Mouse (Mus musculus) hindbrain, embryonic 12.5 days (tissue): ENCODE results near the gene Pip4k2c. TPM values are rescaled to one million over a fixed set of nuclear protein-coding genes. Genes with fewer than 3 reads are reported as not detected.
"Not testable (repeated sequence)": the region's sequence is repeated elsewhere in the genome, so short reads cannot be mapped to it uniquely, and the experiment has no call there.

Experiments used
- ATAC-seq: fragments of 200-750 bp; cut with Nextera tagmentation; 2 replicates; pipeline ENCODE4 v1.8.0; 2017; ENCODE audit warnings: moderate TSS enrichment; ENCODE audit not compliant: low FRiP score
- H3K27ac ChIP-seq: fragments of 300-500 bp; sonication (generic); 2 replicates; pipeline ENCODE4 v1.5.1; 2016; ENCODE audit warnings: mild to moderate bottlenecking
- H3K27me3 ChIP-seq: fragments of 300-500 bp; sonication (generic); 2 replicates; pipeline ENCODE4 v1.6.1; 2016; ENCODE audit warnings: mild to moderate bottlenecking
- H3K36me3 ChIP-seq: fragments of 300-500 bp; sonication (generic); 2 replicates; pipeline ENCODE4 v1.6.1; 2016; ENCODE audit warnings: mild to moderate bottlenecking
- H3K4me1 ChIP-seq: fragments of 300-500 bp; sonication (generic); 2 replicates; pipeline ENCODE4 v1.6.1; 2016
- H3K4me2 ChIP-seq: fragments of 300-500 bp; sonication (generic); replicated peaks from 2 replicates; pipeline ENCODE4 v1.6.1; 2016; ENCODE audit warnings: mild to moderate bottlenecking
- H3K4me3 ChIP-seq: fragments of 300-500 bp; sonication (generic); 2 replicates; pipeline ENCODE4 v1.5.1; 2016; ENCODE audit warnings: mild to moderate bottlenecking
- H3K9ac ChIP-seq: fragments of 300-500 bp; sonication (generic); 2 replicates; pipeline ENCODE4 v1.6.1; 2016; ENCODE audit warnings: mild to moderate bottlenecking, moderate library complexity
- H3K9me3 ChIP-seq: fragments of 300-500 bp; sonication (generic); replicated peaks from 2 replicates; pipeline ENCODE4 v1.6.1; 2016; ENCODE audit warnings: mild to moderate bottlenecking
- WGBS: fragments of 180-500 bp; shearing (Covaris S2); methylation state at CpG from one replicate; pipeline ENCODE4 v1.1.7; 2016; 5-methylcytosine and 5-hydroxymethylcytosine counted together
- polyA plus RNA-seq: library from polyadenylated mRNA; unstranded; fragments of >200 nt; fragmentation: Nextera tagmentation; extraction: Ambion mirVana; gene quantifications from 2 replicates; pipeline ENCODE4 v1.2.1, GENCODE M21; 2016

Pip4k2c gene
- polyA plus RNA-seq, 1 experiment from 2014 or later = 24.9 TPM

- Histone ChIP-seq H3K4me1 (peaks cover 43% of the 10 kb centered on the region), H3K27me3 (no peaks in the 10 kb centered on the region), H3K4me3 (no peak overlapping the region), H3K27ac (no peak overlapping the region), H3K9me3 (no peaks in the 10 kb centered on the region), H3K36me3 (peaks cover 19% of the 10 kb centered on the region), H3K4me2 (no peak overlapping the region), H3K9ac (no peak overlapping the region)
- WGBS = 84% methylated on average over 9 of the region's 9 CpGs
- ATAC-seq = no peak
Measured at GRCm38 (mm10) chr10:127193011-127193410, 18.4 kb downstream of the Pip4k2c start.

DNA sequence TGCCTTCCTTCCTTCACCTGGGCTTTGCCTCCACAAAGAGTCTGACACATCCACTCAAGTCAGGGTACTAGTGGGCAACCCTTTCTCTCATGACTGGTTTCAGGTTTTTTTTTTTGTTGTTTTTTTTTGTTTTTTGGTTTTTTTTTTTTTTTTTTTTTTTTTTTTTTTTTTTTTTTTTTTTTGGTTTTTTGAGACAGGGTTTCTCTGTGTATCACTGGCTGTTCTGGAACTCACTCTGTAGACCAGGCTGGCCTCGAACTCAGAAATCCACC is 19.4 kb downstream of the Pip4k2c start:
- H3K27ac ChIP-seq, H3K4me3 ChIP-seq, H3K27me3 ChIP-seq, ATAC-seq, H3K9me3 ChIP-seq, H3K4me2 ChIP-seq, H3K9ac ChIP-seq: not testable (repeated sequence)
- H3K36me3 ChIP-seq = peaks cover 17% of the 10 kb centered on the region; the same call in 1 of the 2 replicates
- WGBS = 87% methylated on average over 1 of the region's 1 CpGs
- H3K4me1 ChIP-seq = peaks cover 53% of the 10 kb centered on the region

DNA sequence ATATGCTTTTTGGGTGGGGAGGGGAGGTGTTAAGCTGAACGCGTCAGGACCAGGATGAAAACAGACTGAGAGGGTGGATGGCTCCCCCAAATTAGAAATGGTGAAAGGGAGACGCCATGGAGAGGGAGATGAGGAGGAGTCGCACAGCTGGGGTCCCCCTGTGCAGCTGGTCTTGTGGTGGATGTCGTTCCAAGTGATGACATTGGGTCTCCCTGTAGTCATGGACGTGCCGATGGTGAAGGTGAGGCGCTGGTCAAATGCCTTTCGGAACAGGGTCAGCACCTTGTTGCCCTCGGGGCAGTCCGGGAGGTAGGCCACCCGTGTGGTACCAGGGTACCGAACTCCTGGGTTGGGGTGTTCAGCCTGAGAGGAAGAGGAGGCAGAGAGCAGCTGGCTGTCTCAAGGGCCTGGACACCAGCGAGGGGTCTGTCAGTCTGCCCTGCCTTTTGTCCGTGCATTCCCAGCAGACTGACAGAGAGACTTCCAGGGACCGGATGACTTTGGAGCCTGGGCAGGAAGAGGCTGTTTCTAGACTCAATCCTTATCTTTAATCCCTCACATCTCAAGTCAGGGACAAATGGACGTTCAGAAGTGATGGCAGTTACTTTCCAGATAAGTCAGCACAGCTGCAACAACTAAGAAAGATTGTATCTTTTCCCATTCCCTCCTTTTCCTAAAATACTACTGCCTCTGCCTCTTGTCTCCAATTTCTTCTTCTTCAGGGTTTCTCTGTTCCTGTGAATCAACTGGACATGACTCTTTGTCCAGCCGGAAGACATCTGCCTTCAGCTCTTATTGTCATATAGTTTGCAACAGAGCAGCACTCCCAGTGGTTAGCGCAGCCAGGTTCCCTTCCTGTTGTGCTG is 20.0 kb downstream of the Pip4k2c start:
- Histone ChIP-seq H3K4me2 (no peak overlapping the region), H3K27ac (no peak overlapping the region), H3K27me3 (no peaks in the 10 kb centered on the region), H3K9me3 (no peaks in the 10 kb centered on the region), H3K4me3 (no peak overlapping the region), H3K4me1 (peaks cover 51% of the 10 kb centered on the region), H3K36me3 (peaks cover 17% of the 10 kb centered on the region; the same call in 1 of the 2 replicates), H3K9ac (no peak overlapping the region)
- WGBS = 78% methylated on average over 19 of the region's 19 CpGs
- no peak for ATAC-seq

DNA sequence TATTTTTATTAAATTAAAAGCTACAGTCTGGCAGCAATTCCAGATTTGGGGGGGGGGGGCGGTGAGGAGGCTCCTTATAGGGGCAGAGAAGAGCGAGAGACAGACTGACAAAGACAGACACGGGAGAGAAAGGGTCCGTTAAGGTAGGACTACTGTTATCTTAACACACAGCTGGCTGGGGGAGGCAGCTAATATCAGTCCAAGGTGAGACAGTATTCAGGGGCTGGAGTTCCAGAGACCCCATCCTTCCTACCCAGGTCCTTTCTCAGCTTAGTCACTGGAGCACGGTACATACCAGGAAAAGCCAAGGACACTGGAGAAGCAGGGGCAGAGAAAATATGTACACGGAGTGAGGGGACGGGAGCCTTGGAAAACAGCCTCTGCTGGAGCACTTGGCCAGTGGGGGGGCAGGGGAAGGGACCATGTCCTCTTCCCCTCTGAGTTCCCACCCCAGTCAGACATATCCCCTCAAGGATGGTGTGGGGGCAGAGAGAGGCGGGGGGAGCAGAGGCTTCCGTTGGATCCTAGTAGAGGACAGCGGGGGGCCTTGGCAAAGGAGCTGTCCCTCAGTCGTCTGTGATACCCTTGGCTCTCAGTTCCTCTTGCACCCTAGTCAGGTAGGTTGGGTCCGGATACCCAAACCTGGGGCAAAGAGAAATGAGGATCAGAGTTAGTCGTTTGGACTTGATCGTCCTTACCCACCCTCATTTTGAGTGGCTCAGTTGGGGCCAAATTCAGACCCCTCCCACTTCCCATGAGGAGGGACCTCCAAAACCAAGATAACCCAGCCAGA is 20.8 kb downstream of the Pip4k2c start:
- 34% methylated on average over 14 of the region's 14 CpGs for WGBS
- Histone ChIP-seq H3K36me3 (peaks cover 21% of the 10 kb centered on the region; the same call in 1 of the 2 replicates), H3K4me1 (peaks cover 47% of the 10 kb centered on the region), H3K4me3 (0 out of 2 replicates have a peak overlapping the region, but pooled peaks have one; percentile 63), H3K9ac (peak overlapping the region; percentile 88; the same call in 1 of the 2 replicates), H3K4me2 (peak overlapping the region; percentile 96), H3K9me3 (no peaks in the 10 kb centered on the region), H3K27ac (peak overlapping the region; percentile 87), H3K27me3 (no peaks in the 10 kb centered on the region)
- no peak for ATAC-seq

DNA sequence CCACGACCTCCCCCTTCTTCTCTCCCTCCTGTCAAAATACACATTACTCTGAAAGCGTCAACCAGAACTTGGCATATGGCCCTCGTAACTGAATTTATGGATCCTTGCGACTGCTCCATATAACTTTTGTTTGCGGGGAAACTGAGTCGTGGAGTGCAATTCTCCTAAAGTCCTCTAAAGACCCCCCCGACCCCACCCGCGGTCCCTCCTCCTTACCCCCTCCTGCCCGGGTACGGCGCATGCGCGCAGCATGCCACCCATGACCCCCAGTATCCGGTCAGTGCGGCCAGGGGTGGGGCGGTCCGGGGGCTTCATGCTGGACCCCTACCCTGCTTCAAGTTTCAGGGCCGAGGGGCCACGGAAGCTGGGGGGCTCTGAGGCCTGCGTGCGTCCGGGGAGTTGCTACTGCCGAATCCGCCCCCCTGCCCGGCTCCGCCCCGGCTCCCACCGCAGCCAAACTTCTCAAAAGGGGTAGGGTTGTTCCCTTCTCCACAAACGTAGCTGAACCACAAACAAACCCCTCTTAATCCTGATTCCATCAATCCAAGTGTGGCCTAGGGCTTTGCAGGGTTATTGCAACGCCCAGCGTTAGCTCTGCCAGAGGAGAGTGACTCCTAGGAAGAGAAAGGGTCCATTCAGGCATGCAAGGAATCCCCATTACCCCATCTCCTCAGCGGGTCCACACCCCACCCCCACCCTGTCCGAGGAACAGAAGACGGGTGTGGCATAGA is 21.6 kb downstream of the Pip4k2c start, which contains the start of gene Arhgef25:
Gene Arhgef25, minus strand, starts transcription at position 433 of the 731 bp plus-strand sequence.
- Histone ChIP-seq H3K27me3 (no peaks in the 10 kb centered on the region), H3K9me3 (no peaks in the 10 kb centered on the region), H3K9ac (peak within 1 kb of the TSS; percentile 88), H3K4me3 (peak within 1 kb of the TSS; percentile 63), H3K27ac (peak within 1 kb of the TSS; percentile 87), H3K4me1 (peaks cover 47% of the 10 kb centered on the region), H3K4me2 (peak within 1 kb of the TSS; percentile 96), H3K36me3 (peaks cover 22% of the 10 kb centered on the region; the same call in 1 of the 2 replicates)
- WGBS = under 1% methylated on average over 35 of the region's 35 CpGs
- no peak for ATAC-seq

DNA sequence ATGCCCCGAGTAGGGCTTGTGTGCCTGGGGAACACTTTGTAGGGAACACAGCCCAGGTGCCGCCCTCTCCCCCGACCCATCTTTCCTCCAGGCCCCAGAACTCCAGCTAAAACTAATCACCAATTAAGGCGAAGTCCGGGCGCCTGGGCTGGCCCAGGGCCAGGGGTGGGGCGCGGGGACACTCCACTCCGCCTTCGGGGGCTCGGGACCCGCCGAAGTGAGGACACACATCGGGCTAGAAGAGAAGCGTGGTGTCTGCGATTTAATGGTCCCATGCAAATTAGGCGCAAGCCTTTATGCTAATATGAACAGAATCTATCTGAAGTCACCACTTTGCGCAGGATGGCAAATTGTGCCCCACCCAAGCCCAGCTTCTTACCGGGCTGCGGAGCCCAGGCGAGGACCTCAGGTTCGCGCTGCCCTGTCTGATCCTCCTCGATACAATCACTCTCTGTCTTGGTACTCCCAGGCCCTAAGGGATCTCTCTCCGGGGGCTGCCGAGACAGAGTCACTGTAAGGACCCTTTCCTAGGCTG is 22.2 kb downstream of the Pip4k2c start:
- Histone ChIP-seq H3K27ac (peak overlapping the region; percentile 87), H3K9ac (peak overlapping the region; percentile 88), H3K27me3 (0 out of 2 replicates have a peak, but pooled peaks cover 5% of the 10 kb centered on the region), H3K4me3 (peak overlapping the region; percentile 63), H3K36me3 (peaks cover 22% of the 10 kb centered on the region; the same call in 1 of the 2 replicates), H3K4me1 (peaks cover 47% of the 10 kb centered on the region), H3K9me3 (no peaks in the 10 kb centered on the region), H3K4me2 (peak overlapping the region; percentile 96)
- under 1% methylated on average over 26 of the region's 26 CpGs for WGBS
- ATAC-seq = peak; percentile 9

- Histone ChIP-seq H3K27ac (peak overlapping the region; percentile 87), H3K9me3 (no peaks in the 10 kb centered on the region), H3K36me3 (peaks cover 20% of the 10 kb centered on the region; the same call in 1 of the 2 replicates), H3K4me3 (peak overlapping the region; percentile 63), H3K4me1 (peaks cover 52% of the 10 kb centered on the region), H3K27me3 (0 out of 2 replicates have a peak, but pooled peaks cover 6% of the 10 kb centered on the region), H3K4me2 (peak overlapping the region; percentile 96), H3K9ac (peak overlapping the region; percentile 88)
- ATAC-seq = peak; percentile 86
- 0% methylated on average over 31 of the region's 46 CpGs for WGBS
Measured at GRCm38 (mm10) chr10:127188465-127189115, 22.8 kb downstream of the Pip4k2c start.

GRCm38 (mm10) chr10:127188079-127188453 is 23.3 kb downstream of the Pip4k2c start:
- Histone ChIP-seq H3K27ac (peak overlapping the region; percentile 87), H3K27me3 (peaks cover 8% of the 10 kb centered on the region; the same call in 1 of the 2 replicates), H3K4me3 (peak overlapping the region; percentile 63), H3K9ac (peak overlapping the region; percentile 88), H3K4me1 (peaks cover 54% of the 10 kb centered on the region), H3K4me2 (peak overlapping the region; percentile 96), H3K36me3 (peaks cover 15% of the 10 kb centered on the region; the same call in 1 of the 2 replicates), H3K9me3 (no peaks in the 10 kb centered on the region)
- ATAC-seq = peak; percentile 27; the same call in 1 of the 2 replicates
- WGBS = 2% methylated on average over 18 of the region's 21 CpGs

GRCm38 (mm10) chr10:127187371-127188078 is 23.9 kb downstream of the Pip4k2c start:
- H3K4me1 ChIP-seq = peaks cover 54% of the 10 kb centered on the region
- 39% methylated on average over 10 of the region's 10 CpGs for WGBS
- H3K27me3 ChIP-seq = peaks cover 9% of the 10 kb centered on the region; the same call in 1 of the 2 replicates
- no peaks in the 10 kb centered on the region for H3K9me3 ChIP-seq
- H3K4me2 ChIP-seq = peak overlapping the region; percentile 96
- peak overlapping the region; percentile 87 for H3K27ac ChIP-seq
- H3K36me3 ChIP-seq = peaks cover 14% of the 10 kb centered on the region; the same call in 1 of the 2 replicates
- H3K4me3 ChIP-seq = peak overlapping the region; percentile 63
- peak overlapping the region; percentile 88 for H3K9ac ChIP-seq
- ATAC-seq = 0 out of 2 replicates have a peak, but pooled peaks have one; percentile 1

GRCm38 (mm10) chr10:127186451-127186850 is 24.9 kb downstream of the Pip4k2c start:
- no peak for ATAC-seq
- H3K9ac ChIP-seq = no peak overlapping the region
- H3K27ac ChIP-seq = no peak overlapping the region
- H3K9me3 ChIP-seq = no peaks in the 10 kb centered on the region
- peaks cover 7% of the 10 kb centered on the region; the same call in 1 of the 2 replicates for H3K36me3 ChIP-seq
- H3K4me2 ChIP-seq = no peak overlapping the region
- no peak overlapping the region for H3K4me3 ChIP-seq
- 78% methylated on average over 1 of the region's 1 CpGs for WGBS
- peaks cover 17% of the 10 kb centered on the region for H3K27me3 ChIP-seq
- H3K4me1 ChIP-seq = peaks cover 54% of the 10 kb centered on the region
